Mouse (Mus musculus) liver, embryonic 13.5 days (tissue): ENCODE results near the gene 4930469K13Rik. TPM values are rescaled to one million over a fixed set of nuclear protein-coding genes. Genes with fewer than 3 reads are reported as not detected.
A peak's percentile ranks its signal among the peaks of the same experiment; 100 is the strongest.

Experiments
- ATAC-seq: fragments of 200-750 bp; cut with Nextera tagmentation; 2 replicates; pipeline ENCODE4 v1.8.0; 2017; ENCODE audit warnings: low read depth, mild to moderate bottlenecking, moderate number of reproducible peaks, moderate library complexity
- DNase-seq: peaks from one replicate; pipeline ENCODE4 v3.0.0; 2022
- H3K27ac ChIP-seq: fragments of 300-500 bp; sonication (generic); 2 replicates; pipeline ENCODE4 v1.5.1; 2015; ENCODE audit warnings: moderate library complexity, mild to moderate bottlenecking, inconsistent platforms
- H3K27me3 ChIP-seq: fragments of 300-500 bp; sonication (generic); 2 replicates; pipeline ENCODE4 v1.6.1; 2015; ENCODE audit warnings: mild to moderate bottlenecking, inconsistent platforms
- H3K36me3 ChIP-seq: fragments of 300-500 bp; sonication (generic); 2 replicates; pipeline ENCODE4 v1.6.1; 2015; ENCODE audit warnings: mild to moderate bottlenecking, inconsistent platforms
- H3K4me1 ChIP-seq: fragments of 300-500 bp; sonication (generic); replicated peaks from 2 replicates; pipeline ENCODE4 v1.6.1; 2015; ENCODE audit warnings: inconsistent platforms
- H3K4me2 ChIP-seq: fragments of 300-500 bp; sonication (generic); 2 replicates; pipeline ENCODE4 v1.6.1; 2015; ENCODE audit warnings: inconsistent platforms, mild to moderate bottlenecking, moderate library complexity
- H3K4me3 ChIP-seq: fragments of 300-500 bp; sonication (generic); replicated peaks from 2 replicates; pipeline ENCODE4 v1.5.1; 2015; ENCODE audit warnings: mild to moderate bottlenecking, inconsistent platforms
- H3K9ac ChIP-seq: fragments of 300-500 bp; sonication (generic); 2 replicates; pipeline ENCODE4 v1.6.1; 2015; ENCODE audit warnings: mild to moderate bottlenecking, inconsistent platforms
- H3K9me3 ChIP-seq: fragments of 300-500 bp; sonication (generic); replicated peaks from 2 replicates; pipeline ENCODE4 v1.6.1; 2016; ENCODE audit warnings: inconsistent platforms
- WGBS: fragments of 180-500 bp; shearing (Covaris S2); methylation state at CpG from one replicate; pipeline ENCODE4 v1.1.7; 2015; ENCODE audit not compliant: insufficient replicate concordance; 5-methylcytosine and 5-hydroxymethylcytosine counted together
- polyA plus RNA-seq: library from polyadenylated mRNA; unstranded; fragments of >200 nt; fragmentation: Nextera tagmentation; extraction: Ambion mirVana; gene quantifications from 2 replicates; pipeline ENCODE4 v1.2.1, GENCODE M21; 2015

The 4930469K13Rik gene
- polyA plus RNA-seq, 1 experiment from 2014 or later, result not detected

GRCm38 (mm10) chr11:33932386-33933111, 165.8 kb downstream of the 4930469K13Rik start:
- Histone ChIP-seq H3K9me3 (no peaks in the 10 kb centered on the region), H3K27ac (no peak overlapping the region), H3K27me3 (no peaks in the 10 kb centered on the region), H3K36me3 (no peaks in the 10 kb centered on the region), H3K4me3 (no peak overlapping the region), H3K4me1 (peaks cover 18% of the 10 kb centered on the region; the same call in 1 of the 2 replicates), H3K4me2 (no peak overlapping the region), H3K9ac (no peak overlapping the region)
- DNase-seq (no peak), ATAC-seq (no peak)
- 45% methylated on average over 18 of the region's 18 CpGs for WGBS

GRCm38 (mm10) chr11:33931836-33932385, 166.4 kb downstream of the 4930469K13Rik start:
- ATAC-seq, result no peak
- Histone ChIP-seq H3K9ac (no peak overlapping the region), H3K27ac (peak overlapping the region; percentile 29; the same call in 1 of the 2 replicates), H3K27me3 (no peaks in the 10 kb centered on the region), H3K4me2 (no peak overlapping the region), H3K36me3 (no peaks in the 10 kb centered on the region), H3K9me3 (no peaks in the 10 kb centered on the region), H3K4me1 (peaks cover 23% of the 10 kb centered on the region; the same call in 1 of the 2 replicates), H3K4me3 (no peak overlapping the region)
- no peak for DNase-seq
- 18% methylated on average over 10 of the region's 10 CpGs for WGBS

- H3K4me2 ChIP-seq, result no peak overlapping the region
- H3K27ac ChIP-seq, result no peak overlapping the region
- H3K36me3 ChIP-seq, result no peaks in the 10 kb centered on the region
- H3K4me3 ChIP-seq, result no peak overlapping the region
- 61% methylated on average over 11 of the region's 11 CpGs for WGBS
- no peak for ATAC-seq
- no peak for DNase-seq
- H3K27me3 ChIP-seq, result no peaks in the 10 kb centered on the region
- H3K9me3 ChIP-seq, result no peaks in the 10 kb centered on the region
- H3K9ac ChIP-seq, result no peak overlapping the region
- H3K4me1 ChIP-seq, result peaks cover 24% of the 10 kb centered on the region; the same call in 1 of the 2 replicates
Measured at GRCm38 (mm10) chr11:33929412-33929811, 168.9 kb downstream of the 4930469K13Rik start.

GRCm38 (mm10) chr11:33928658-33929057, 169.7 kb downstream of the 4930469K13Rik start:
- no peak for ATAC-seq
- H3K4me3 ChIP-seq, result no peak overlapping the region

GRCm38 (mm10) chr11:33927836-33928235, 170.5 kb downstream of the 4930469K13Rik start:
- no peak overlapping the region for H3K4me3 ChIP-seq
- no peaks in the 10 kb centered on the region for H3K27me3 ChIP-seq
- no peak for ATAC-seq
- H3K4me1 ChIP-seq, result peaks cover 22% of the 10 kb centered on the region; the same call in 1 of the 2 replicates
- 49% methylated on average over 4 of the region's 4 CpGs for WGBS
- H3K4me2 ChIP-seq, result no peak overlapping the region
- DNase-seq, result no peak
- no peak overlapping the region for H3K27ac ChIP-seq
- H3K9ac ChIP-seq, result no peak overlapping the region
- no peaks in the 10 kb centered on the region for H3K9me3 ChIP-seq
- H3K36me3 ChIP-seq, result no peaks in the 10 kb centered on the region

More at GRCm38 (mm10) chr11:33928658-33929057, 169.7 kb downstream of the 4930469K13Rik start:
- WGBS, result 36% methylated on average over 7 of the region's 7 CpGs
- H3K4me2 ChIP-seq, result no peak overlapping the region
- H3K36me3 ChIP-seq, result no peaks in the 10 kb centered on the region
- no peaks in the 10 kb centered on the region for H3K27me3 ChIP-seq
- no peak overlapping the region for H3K27ac ChIP-seq
- peaks cover 24% of the 10 kb centered on the region; the same call in 1 of the 2 replicates for H3K4me1 ChIP-seq
- no peaks in the 10 kb centered on the region for H3K9me3 ChIP-seq
- DNase-seq, result no peak
- no peak overlapping the region for H3K9ac ChIP-seq

GRCm38 (mm10) chr11:33927321-33927720, 171.0 kb downstream of the 4930469K13Rik start:
- 57% methylated on average over 6 of the region's 6 CpGs for WGBS
- Histone ChIP-seq H3K4me1 (peaks cover 16% of the 10 kb centered on the region; the same call in 1 of the 2 replicates), H3K4me2 (no peak overlapping the region), H3K4me3 (no peak overlapping the region), H3K27me3 (no peaks in the 10 kb centered on the region), H3K9ac (no peak overlapping the region), H3K36me3 (no peaks in the 10 kb centered on the region), H3K27ac (no peak overlapping the region), H3K9me3 (no peaks in the 10 kb centered on the region)
- ATAC-seq, result no peak
- no peak for DNase-seq

- H3K9ac ChIP-seq, result no peak overlapping the region
- no peak overlapping the region for H3K27ac ChIP-seq
- H3K9me3 ChIP-seq, result no peaks in the 10 kb centered on the region
- 41% methylated on average over 2 of the region's 2 CpGs for WGBS
- no peaks in the 10 kb centered on the region for H3K27me3 ChIP-seq
- 0 out of 2 replicates have a peak, but pooled peaks cover 11% of the 10 kb centered on the region for H3K4me1 ChIP-seq
- no peak for DNase-seq
- no peak overlapping the region for H3K4me2 ChIP-seq
- peak; percentile 46 for ATAC-seq
- H3K36me3 ChIP-seq, result no peaks in the 10 kb centered on the region
- no peak overlapping the region for H3K4me3 ChIP-seq
Measured at GRCm38 (mm10) chr11:33926551-33926950, 171.8 kb downstream of the 4930469K13Rik start.

GRCm38 (mm10) chr11:33925778-33926177, 172.6 kb downstream of the 4930469K13Rik start:
- WGBS, result 65% methylated on average over 8 of the region's 8 CpGs
- Histone ChIP-seq H3K9me3 (no peaks in the 10 kb centered on the region), H3K9ac (no peak overlapping the region), H3K36me3 (no peaks in the 10 kb centered on the region), H3K4me3 (no peak overlapping the region), H3K27ac (no peak overlapping the region), H3K4me2 (no peak overlapping the region), H3K4me1 (0 out of 2 replicates have a peak, but pooled peaks cover 6% of the 10 kb centered on the region), H3K27me3 (no peaks in the 10 kb centered on the region)
- DNase-seq (no peak), ATAC-seq (no peak)

Other genes starting within 250 kb of the 4930469K13Rik start
- 0.03 TPM in 2 replicates for gene Kcnmb1, start 135.5 kb downstream of the 4930469K13Rik start, polyA plus RNA-seq
- gene Kcnip1, start 105.4 kb downstream of the 4930469K13Rik start, polyA plus RNA-seq, result 0.35 and 0.39 TPM in 2 replicates
- gene Lcp2, start 51.6 kb downstream of the 4930469K13Rik start, polyA plus RNA-seq, result 7.5 and 8.8 TPM in 2 replicates
- not detected in 2 replicates for gene Foxi1, start 109.5 kb upstream of the 4930469K13Rik start, polyA plus RNA-seq
- gene Fam196b, start 216.3 kb upstream of the 4930469K13Rik start, polyA plus RNA-seq, result 0.05 and 0.06 TPM in 2 replicates